Mouse (Mus musculus) erythroblast, embryonic 14.5 days (primary cell): Measurements from ENCODE around the gene Tll2. TPM values are rescaled to one million over a fixed set of nuclear protein-coding genes. Genes with fewer than 3 reads are reported as not detected.

Experiments used
- H3K27me3 ChIP-seq: 2 replicates; pipeline ENCODE4 v1.6.1; 2012; ENCODE audit warnings: inconsistent platforms; ENCODE audit not compliant: control insufficient read depth
- H3K36me3 ChIP-seq: 2 replicates; pipeline ENCODE4 v1.6.1; 2012; ENCODE audit warnings: mild to moderate bottlenecking, inconsistent platforms; ENCODE audit not compliant: control insufficient read depth
- H3K4me1 ChIP-seq: 2 replicates; pipeline ENCODE4 v1.6.1; 2012; ENCODE audit warnings: inconsistent platforms; ENCODE audit not compliant: control insufficient read depth
- H3K4me3 ChIP-seq: replicated peaks from 2 replicates; pipeline ENCODE3; 2012; ENCODE audit warnings: moderate library complexity, mild to moderate bottlenecking, inconsistent platforms
- H3K9me3 ChIP-seq: 2 replicates; pipeline ENCODE4 v1.6.1; 2012; ENCODE audit warnings: low read length, inconsistent platforms, mixed read lengths; ENCODE audit not compliant: control insufficient read depth
- GATA1 ChIP-seq: IDR thresholded peaks from 2 replicates; pipeline ENCODE4 v1.6.1; 2012; ENCODE audit warnings: low read length, inconsistent platforms, mixed read lengths
- TAL1 ChIP-seq: IDR thresholded peaks from 3 replicates; pipeline ENCODE4 v1.6.1; 2012; ENCODE audit warnings: low read length, inconsistent platforms, mixed read lengths
- polyA plus RNA-seq: library from polyadenylated mRNA; stranded (reverse); fragments of >175 nt; gene quantifications from 2 replicates; pipeline ENCODE4 v1.2.3, GENCODE M21; 2012

Tll2 gene
- polyA plus RNA-seq, 1 experiment = not detected

GRCm38 (mm10) chr19:41086289-41086688 is 120.3 kb downstream of the Tll2 start:
- peaks cover 14% of the 10 kb centered on the region for H3K27me3 ChIP-seq
- no peaks in the 10 kb centered on the region for H3K4me1 ChIP-seq
- H3K36me3 ChIP-seq = no peaks in the 10 kb centered on the region
- TF ChIP-seq TAL1 = no peak
- no peak for TF ChIP-seq GATA1
- no peak overlapping the region for H3K4me3 ChIP-seq
- H3K9me3 ChIP-seq = no peaks in the 10 kb centered on the region

- peaks cover 9% of the 10 kb centered on the region for H3K27me3 ChIP-seq
- no peaks in the 10 kb centered on the region for H3K9me3 ChIP-seq
- H3K4me1 ChIP-seq = no peaks in the 10 kb centered on the region
- no peak overlapping the region for H3K4me3 ChIP-seq
- H3K36me3 ChIP-seq = no peaks in the 10 kb centered on the region
- no peak for TF ChIP-seq GATA1
- no peak for TF ChIP-seq TAL1
Measured at GRCm38 (mm10) chr19:41083646-41084045, 123.0 kb downstream of the Tll2 start.

GRCm38 (mm10) chr19:41081589-41081988 is 125.0 kb downstream of the Tll2 start:
- no peaks in the 10 kb centered on the region for H3K36me3 ChIP-seq
- H3K4me1 ChIP-seq = no peaks in the 10 kb centered on the region
- no peak for TF ChIP-seq GATA1
- TF ChIP-seq TAL1 = no peak
- H3K27me3 ChIP-seq = no peaks in the 10 kb centered on the region
- no peaks in the 10 kb centered on the region for H3K9me3 ChIP-seq
- no peak overlapping the region for H3K4me3 ChIP-seq

GRCm38 (mm10) chr19:41076906-41077305 is 129.7 kb downstream of the Tll2 start, which contains the start of gene Opalin:
TSS of gene Opalin (minus strand) at chr19:41077113.
- no peaks in the 10 kb centered on the region for H3K27me3 ChIP-seq
- no peaks in the 10 kb centered on the region for H3K9me3 ChIP-seq
- H3K36me3 ChIP-seq = no peaks in the 10 kb centered on the region
- H3K4me3 ChIP-seq = no peak within 1 kb of the TSS
- no peaks in the 10 kb centered on the region for H3K4me1 ChIP-seq
- TF ChIP-seq GATA1 = no peak
- TF ChIP-seq TAL1 = no peak

- Histone ChIP-seq H3K9me3 (no peaks in the 10 kb centered on the region), H3K27me3 (no peaks in the 10 kb centered on the region), H3K36me3 (no peaks in the 10 kb centered on the region), H3K4me3 (no peak overlapping the region), H3K4me1 (no peaks in the 10 kb centered on the region)
- TF ChIP-seq GATA1 (no peak), TAL1 (no peak)
Measured at GRCm38 (mm10) chr19:41073746-41074455, 132.7 kb downstream of the Tll2 start.

GRCm38 (mm10) chr19:41071500-41071899 is 135.1 kb downstream of the Tll2 start:
- Histone ChIP-seq H3K4me1 (no peaks in the 10 kb centered on the region), H3K36me3 (no peaks in the 10 kb centered on the region), H3K4me3 (no peak overlapping the region), H3K9me3 (no peaks in the 10 kb centered on the region), H3K27me3 (no peaks in the 10 kb centered on the region)
- TF ChIP-seq GATA1 (no peak), TAL1 (no peak)

GRCm38 (mm10) chr19:41054702-41055101 is 151.9 kb downstream of the Tll2 start:
- Histone ChIP-seq H3K27me3 (no peaks in the 10 kb centered on the region), H3K9me3 (no peaks in the 10 kb centered on the region), H3K36me3 (no peaks in the 10 kb centered on the region), H3K4me1 (no peaks in the 10 kb centered on the region), H3K4me3 (no peak overlapping the region)
- TF ChIP-seq GATA1 (no peak), TAL1 (no peak)

- no peaks in the 10 kb centered on the region for H3K9me3 ChIP-seq
- H3K27me3 ChIP-seq = no peaks in the 10 kb centered on the region
- no peak overlapping the region for H3K4me3 ChIP-seq
- H3K4me1 ChIP-seq = no peaks in the 10 kb centered on the region
- H3K36me3 ChIP-seq = no peaks in the 10 kb centered on the region
- TF ChIP-seq GATA1 = no peak
- no peak for TF ChIP-seq TAL1
Measured at GRCm38 (mm10) chr19:41053530-41053929, 153.1 kb downstream of the Tll2 start.

GRCm38 (mm10) chr19:41052247-41052646 is 154.4 kb downstream of the Tll2 start:
- no peaks in the 10 kb centered on the region for H3K36me3 ChIP-seq

More at GRCm38 (mm10) chr19:41052247-41052646, 154.4 kb downstream of the Tll2 start:
- TF ChIP-seq TAL1 (no peak), GATA1 (no peak)
- Histone ChIP-seq H3K4me1 (no peaks in the 10 kb centered on the region), H3K9me3 (no peaks in the 10 kb centered on the region), H3K4me3 (no peak overlapping the region), H3K27me3 (no peaks in the 10 kb centered on the region)
